Mouse (Mus musculus) myocyte (in vitro differentiated cells): Measurements from ENCODE around the gene Hip1.

Experiments
- CEBPB ChIP-seq: IDR thresholded peaks from 2 replicates; pipeline ENCODE4 v1.6.1; 2011; ENCODE audit warnings: mild to moderate bottlenecking, moderate library complexity; ENCODE audit not compliant: poor library complexity, insufficient read depth, severe bottlenecking
- E2F4 ChIP-seq: IDR thresholded peaks from one replicate; pipeline ENCODE4 v1.6.1; 2011; ENCODE audit warnings: mild to moderate bottlenecking, control low read depth, moderate library complexity; ENCODE audit not compliant: insufficient read depth
- MAX ChIP-seq: IDR thresholded peaks from one replicate; pipeline ENCODE4 v1.6.1; 2011; ENCODE audit warnings: low read depth, mild to moderate bottlenecking, control low read depth
- MYOD1 ChIP-seq, 3 experiments: IDR thresholded peaks; one replicate each; pipeline ENCODE4 v1.6.1; 2011; ENCODE audit warnings: control low read depth in 2 of 3, low read depth in 2 of 3, mild to moderate bottlenecking in 2 of 3, moderate library complexity in 1 of 3; ENCODE audit not compliant: insufficient read length in 2 of 3, control insufficient read depth in 1 of 3
- MYOG ChIP-seq, 3 experiments: IDR thresholded peaks; one replicate each; pipeline ENCODE4 v1.6.1; 2011; ENCODE audit warnings: control low read depth in 2 of 3, low read depth in 2 of 3, mild to moderate bottlenecking in 2 of 3; ENCODE audit not compliant: insufficient read length in 2 of 3, control insufficient read depth in 1 of 3, insufficient read depth in 1 of 3
- POLR2A ChIP-seq: IDR thresholded peaks from one replicate; pipeline ENCODE4 v1.6.1; 2011; ENCODE audit warnings: low read depth, mild to moderate bottlenecking, control low read depth, moderate library complexity; ENCODE audit not compliant: insufficient read length
- POLR2AphosphoS2 ChIP-seq: IDR thresholded peaks from one replicate; pipeline ENCODE4 v1.6.1; 2011; ENCODE audit warnings: low read depth, control low read depth; ENCODE audit not compliant: insufficient read length
- REST ChIP-seq: IDR thresholded peaks from one replicate; pipeline ENCODE4 v1.6.1; 2011; ENCODE audit warnings: mild to moderate bottlenecking, control low read depth, moderate library complexity; ENCODE audit not compliant: insufficient read depth, insufficient read length
- SRF ChIP-seq: IDR thresholded peaks from one replicate; pipeline ENCODE4 v1.6.1; 2011; ENCODE audit warnings: low read depth; ENCODE audit not compliant: control insufficient read depth, insufficient read length
- TCF12 ChIP-seq: IDR thresholded peaks from one replicate; pipeline ENCODE4 v1.6.1; 2011; ENCODE audit warnings: mild to moderate bottlenecking, control low read depth; ENCODE audit not compliant: poor library complexity, insufficient read depth, severe bottlenecking
- TCF3 ChIP-seq: IDR thresholded peaks from one replicate; pipeline ENCODE4 v1.6.1; 2011; ENCODE audit warnings: low read depth, control low read depth; ENCODE audit not compliant: insufficient read length
- USF1 ChIP-seq: IDR thresholded peaks from one replicate; pipeline ENCODE4 v1.6.1; 2011; ENCODE audit warnings: low read depth, mild to moderate bottlenecking, control low read depth, moderate library complexity

DNA sequence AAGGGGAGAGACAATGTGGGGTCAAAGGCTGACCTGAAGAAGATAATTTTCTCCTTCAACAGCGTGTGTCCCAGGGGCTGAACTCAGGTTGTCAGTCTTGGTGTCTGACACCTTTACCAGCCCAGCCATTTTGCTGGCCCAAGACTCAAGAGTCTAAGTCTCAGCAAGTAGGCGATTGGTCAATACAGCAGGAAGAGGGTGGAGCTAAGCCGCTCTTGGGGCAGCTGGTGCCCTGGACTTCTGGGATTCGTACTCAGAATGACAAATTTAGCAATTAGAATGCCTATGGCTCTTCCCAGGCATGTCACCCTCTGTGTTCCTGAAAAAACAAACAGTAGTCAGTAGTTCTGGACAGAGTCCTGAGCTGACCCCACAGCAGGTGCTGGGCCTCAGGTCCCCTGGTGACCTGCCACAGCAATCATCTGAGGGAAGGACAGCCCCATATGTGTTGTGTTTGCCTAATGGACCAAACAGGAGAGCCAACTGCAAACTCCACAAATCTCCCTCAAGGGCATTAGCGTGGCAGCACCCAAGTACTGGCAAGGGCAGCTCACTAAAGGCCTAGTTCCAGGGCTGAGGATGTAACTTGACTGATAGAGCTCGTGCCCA lies 47.5 kb downstream of the Hip1 start:
- peak in 2 of 3 experiments; percentile 54 to 78 for TF ChIP-seq MYOD1 (IDR thresholded peaks at IDR 0.05; ENCODE audit: control insufficient read depth in 1 of 3, insufficient read length in 2 of 3, low read depth in 2 of 3)
- TF ChIP-seq POLR2A = no peak
- no peak for TF ChIP-seq E2F4
- TF ChIP-seq USF1 = no peak
- TF ChIP-seq MAX = no peak
- TF ChIP-seq TCF12 = peak; percentile 0
- peak; percentile 15 to 77 (median 65) for TF ChIP-seq MYOG (IDR thresholded peaks at IDR 0.05; ENCODE audit: control insufficient read depth in 1 of 3, insufficient read depth in 1 of 3, insufficient read length in 2 of 3, low read depth in 2 of 3)
- no peak for TF ChIP-seq POLR2AphosphoS2
- no peak for TF ChIP-seq REST
- no peak for TF ChIP-seq TCF3
- TF ChIP-seq SRF = no peak
- TF ChIP-seq CEBPB = no peak
